Mouse (Mus musculus) monocyte, adult 5-6 weeks (primary cell): ENCODE data around the gene Exoc4. TPM values are rescaled to one million over a fixed set of nuclear protein-coding genes. Genes with fewer than 3 reads are reported as not detected.
A peak's percentile ranks its signal among the peaks of the same experiment; 100 is the strongest.

Source experiments
- ATAC-seq: fragments of 153-309, 156-312 bp; replicated peaks from 2 replicates; pipeline ENCODE4 v1.8.0; 2017; ENCODE audit warnings: mild to moderate bottlenecking; ENCODE audit not compliant: low TSS enrichment, insufficient number of reproducible peaks, severe bottlenecking, poor library complexity, low FRiP score
- total RNA-seq: library from RNA; stranded (forward); fragments of 200-1000, 200-491, 200-594 nt; gene quantifications from 3 replicates; pipeline ENCODE4 v1.2.3, GENCODE M21; 2017

Exoc4 gene
- total RNA-seq, result 47.5 to 106 TPM (median 61.5 TPM) in 3 replicates

DNA sequence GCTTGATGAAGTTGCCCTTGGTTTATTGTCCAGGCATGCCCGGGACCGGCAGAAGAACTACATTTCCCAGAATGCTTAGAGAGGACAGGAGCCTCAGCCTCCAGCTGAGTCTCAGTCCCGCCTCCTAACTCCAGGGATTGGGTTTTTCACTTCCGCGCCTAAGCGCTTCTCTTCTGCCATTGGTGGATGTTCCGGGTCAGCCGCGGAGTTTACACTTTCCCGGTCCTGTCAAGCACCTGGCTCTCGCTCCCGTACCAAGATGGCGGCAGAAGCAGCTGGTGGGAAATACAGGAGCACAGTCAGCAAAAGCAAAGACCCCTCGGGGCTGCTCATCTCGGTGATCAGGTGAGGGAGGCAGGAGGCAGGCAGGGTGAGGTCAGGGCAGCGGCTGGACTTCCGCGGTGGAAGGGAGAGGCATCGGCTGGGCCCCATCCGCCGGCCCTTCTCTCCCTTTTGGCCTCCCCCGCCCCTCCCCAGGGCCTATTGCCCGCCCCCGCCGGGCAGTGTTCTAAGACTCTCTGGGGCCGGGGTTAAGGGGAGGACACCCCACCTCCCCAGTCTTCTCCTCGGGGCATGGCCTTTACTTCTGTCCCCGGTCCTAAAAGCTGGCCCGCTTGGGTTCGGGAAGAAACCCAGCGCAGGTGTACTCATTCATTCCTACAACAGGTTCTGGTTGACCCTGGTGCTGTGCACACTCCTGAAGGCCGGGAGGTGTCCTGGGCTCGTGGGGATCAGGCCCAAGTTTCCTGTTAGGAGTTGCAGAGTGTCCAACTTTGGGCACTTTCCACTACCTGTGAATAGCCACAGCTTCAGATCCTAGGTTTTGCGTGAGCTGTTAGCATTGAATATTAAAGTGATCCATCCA is at the start of gene Exoc4:
Exoc4 (plus strand) TSS at position 192 of the 865 bp plus-strand sequence.
- peak; percentile 100 for ATAC-seq

DNA sequence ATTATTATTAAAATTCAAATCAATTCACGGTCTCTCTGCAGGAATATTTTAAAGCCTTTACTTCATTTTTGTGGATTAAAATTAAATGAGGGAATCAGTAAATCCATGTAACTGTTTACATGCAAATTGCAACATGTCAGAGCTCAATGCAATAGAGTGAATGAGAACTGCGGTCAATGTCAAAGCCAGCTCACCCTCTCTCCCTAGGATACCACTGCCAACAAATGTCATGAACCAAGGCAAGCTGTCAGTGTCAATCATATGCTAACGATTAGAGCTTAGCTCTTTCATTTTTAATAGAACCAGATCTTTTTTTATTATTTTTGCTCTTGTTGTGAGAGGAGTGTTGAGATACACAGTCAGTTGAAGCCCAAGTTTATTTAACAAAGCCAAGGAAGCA is 30.1 kb upstream of the Exoc4 start:
- no peak for ATAC-seq

DNA sequence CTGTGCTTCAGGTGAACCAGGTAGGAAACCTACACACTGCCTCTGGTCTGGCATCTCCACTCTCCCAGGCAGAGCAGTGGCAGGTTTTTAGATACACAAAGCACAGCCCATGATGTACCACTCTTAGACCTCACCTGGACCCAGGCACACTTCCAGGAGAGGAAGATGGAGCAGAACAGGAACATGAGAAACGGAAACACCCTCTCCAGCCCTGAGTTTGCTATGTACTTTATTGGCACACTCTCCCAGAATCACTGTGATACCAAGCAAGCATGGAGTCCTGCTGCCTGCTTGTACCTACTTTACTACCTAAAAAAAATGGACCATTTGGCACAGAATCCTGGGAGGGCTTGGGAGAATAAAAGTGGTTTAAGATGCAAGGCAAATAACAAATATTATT is 22.2 kb upstream of the Exoc4 start:
- ATAC-seq, result no peak

DNA sequence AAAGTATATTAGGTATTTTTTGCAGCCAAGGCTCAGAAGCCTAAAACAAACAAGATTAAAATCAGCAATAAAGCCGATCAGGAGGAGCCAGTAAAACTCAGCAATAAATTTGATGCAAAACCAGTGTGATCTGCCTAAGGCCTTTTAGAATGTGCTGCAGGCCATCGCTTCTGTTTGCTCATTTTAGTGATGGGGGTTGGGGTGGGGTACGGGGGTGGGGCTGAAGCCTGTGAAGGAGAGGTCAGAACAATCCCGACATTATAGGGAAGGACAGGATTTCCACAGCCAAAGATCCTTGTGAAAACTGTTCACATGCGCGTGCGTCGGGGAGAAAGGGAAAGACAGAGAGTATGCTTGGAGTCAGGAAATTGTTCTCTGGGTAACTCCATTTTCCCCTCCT is 21.5 kb upstream of the Exoc4 start:
- no peak for ATAC-seq

DNA sequence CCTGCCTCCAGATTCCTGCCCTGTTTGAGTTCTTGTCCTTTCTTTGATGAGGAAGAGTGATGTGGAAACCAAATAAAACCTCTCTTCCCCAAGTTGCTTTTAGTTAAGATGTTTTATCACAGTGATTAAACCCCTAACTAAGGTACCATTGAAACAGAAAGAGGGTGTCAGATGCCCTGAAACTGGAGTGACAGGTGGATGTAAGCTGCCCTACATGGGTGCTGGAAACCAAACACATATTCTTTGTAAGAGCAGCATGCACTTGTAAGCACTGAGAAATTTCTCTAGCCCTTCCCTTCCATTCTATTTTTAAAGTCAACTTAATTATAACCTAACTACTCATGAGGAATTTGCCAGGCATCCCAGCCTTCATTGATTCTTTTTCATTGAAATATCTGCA is 7.6 kb upstream of the Exoc4 start:
- ATAC-seq, result no peak

DNA sequence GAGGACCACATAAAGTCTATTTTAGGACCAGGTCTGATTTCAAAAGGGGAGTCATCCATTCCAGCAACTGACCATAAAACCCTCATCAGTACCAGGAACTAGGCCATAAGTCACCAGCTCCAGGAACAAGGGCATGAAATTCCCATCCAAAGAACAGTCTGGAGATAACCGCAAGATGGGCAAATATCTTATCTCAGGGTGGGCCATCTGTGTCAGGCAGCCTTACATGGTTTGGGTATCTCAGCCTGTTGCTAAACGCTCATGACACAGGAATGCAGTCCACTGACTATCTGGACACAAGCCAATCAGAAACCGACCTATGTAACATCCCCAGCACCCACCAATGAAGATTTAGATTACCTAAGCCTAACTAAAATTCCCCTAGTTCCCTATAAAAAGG is 4.3 kb upstream of the Exoc4 start:
- no peak for ATAC-seq

DNA sequence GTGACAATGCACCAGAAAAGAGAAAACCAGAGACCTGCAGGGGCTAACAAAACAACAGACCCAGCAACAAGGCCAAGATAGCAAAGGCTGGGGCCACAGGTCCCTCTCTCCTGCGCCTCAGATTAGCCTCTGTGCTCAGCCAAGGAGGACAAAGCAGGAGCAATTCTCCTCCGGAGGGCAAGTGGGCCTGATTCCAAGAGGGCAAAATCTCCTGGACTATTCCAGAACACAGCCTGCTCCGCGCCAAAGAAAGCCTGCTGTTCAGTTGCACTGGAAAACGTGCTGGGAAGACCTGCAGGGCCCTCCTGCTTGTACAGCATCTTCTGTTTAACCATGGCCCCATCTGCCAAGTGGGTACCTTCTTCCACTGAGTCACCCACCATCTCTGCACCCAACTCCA is 1.7 kb upstream of the Exoc4 start:
- no peak for ATAC-seq

DNA sequence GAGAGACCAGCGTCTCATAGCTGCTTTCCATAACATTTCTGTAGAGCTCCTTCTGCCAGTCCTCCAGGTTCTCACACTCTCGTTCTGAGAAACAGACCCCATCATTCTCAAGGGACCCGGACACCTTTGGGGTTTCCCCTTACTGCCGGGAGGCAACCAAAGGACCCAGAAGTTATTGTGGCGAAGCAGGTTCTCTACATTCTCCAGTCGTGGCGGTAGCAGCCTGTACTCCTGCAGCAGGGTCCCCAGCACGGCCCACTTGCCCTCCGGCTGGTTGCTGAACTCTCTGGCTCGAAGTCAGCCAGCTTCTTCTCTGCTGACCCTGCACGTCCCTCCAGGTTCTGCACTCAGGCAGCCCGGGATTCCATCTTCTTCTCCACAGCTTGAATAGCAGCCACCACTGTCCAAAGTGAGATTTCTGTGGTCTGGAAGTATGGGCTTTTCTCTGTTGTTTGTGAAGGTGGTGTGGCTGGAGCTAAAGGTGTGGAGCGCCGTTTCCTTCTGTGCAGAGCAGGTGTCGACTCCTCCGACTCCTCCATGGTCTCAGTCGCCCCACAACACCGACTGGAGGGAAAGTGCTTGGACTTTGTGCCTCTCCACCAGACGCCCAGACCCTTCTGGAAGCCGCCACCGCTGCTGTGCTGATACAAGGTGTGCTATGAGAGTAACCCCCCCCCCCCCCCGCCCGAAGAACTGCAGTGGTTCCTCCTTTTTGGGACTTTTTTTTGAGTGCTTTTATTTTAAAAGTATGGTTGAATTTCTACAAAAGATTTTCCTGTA is 1.1 kb upstream of the Exoc4 start:
- ATAC-seq, result no peak

DNA sequence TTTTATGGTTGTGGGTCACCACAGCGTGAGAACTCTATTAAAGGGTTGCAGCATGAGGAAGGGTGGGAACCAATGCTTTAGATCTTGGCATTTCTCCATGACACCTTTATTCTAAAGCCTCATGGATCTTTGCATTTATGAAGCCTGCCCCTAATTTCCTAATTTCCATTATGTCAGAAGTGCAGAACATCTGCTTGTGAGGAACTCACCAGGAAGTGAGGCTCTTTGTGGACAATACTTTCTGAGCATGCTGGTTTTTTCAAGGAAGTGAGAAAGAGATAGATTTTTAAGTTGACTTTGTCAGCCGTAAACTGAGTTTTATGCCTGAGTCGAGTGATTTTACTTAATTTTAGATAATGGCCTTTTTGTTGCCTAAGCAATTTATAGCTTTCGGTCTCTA is 7.8 kb downstream of the Exoc4 start:
- ATAC-seq, result no peak

DNA sequence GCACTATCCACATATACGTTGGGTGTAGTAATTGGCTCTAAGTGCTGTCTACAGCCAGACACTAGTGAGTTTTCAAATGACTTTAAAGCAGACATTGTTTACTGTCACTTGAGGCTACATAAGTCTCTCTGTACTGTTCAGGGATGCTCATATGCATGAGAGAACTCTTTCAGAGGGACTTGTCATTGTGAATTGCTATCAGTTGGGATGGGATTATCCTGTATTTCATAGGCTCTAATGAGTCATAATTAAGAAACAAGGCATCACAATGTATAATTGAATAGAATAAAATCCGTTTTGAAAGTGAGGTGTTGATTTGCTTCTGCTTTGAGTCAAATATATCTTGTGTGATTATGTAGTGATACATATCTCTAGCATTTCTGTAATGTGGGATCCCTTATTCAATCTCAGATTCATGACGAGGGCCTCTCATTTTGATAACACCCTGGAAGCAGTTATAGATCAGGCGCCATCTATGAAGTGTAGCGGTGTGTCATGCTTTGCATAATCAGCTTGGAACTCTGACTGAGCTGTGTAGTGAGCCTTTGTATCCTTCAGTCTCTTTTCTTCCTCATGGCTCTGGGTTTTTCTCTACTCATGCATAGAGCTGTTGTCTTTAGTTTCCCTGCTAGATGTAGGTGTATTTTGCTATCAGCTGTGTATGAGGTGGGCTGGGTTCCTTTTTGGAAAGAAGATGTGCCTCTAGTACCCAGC is 8.3 kb downstream of the Exoc4 start:
- no peak for ATAC-seq

DNA sequence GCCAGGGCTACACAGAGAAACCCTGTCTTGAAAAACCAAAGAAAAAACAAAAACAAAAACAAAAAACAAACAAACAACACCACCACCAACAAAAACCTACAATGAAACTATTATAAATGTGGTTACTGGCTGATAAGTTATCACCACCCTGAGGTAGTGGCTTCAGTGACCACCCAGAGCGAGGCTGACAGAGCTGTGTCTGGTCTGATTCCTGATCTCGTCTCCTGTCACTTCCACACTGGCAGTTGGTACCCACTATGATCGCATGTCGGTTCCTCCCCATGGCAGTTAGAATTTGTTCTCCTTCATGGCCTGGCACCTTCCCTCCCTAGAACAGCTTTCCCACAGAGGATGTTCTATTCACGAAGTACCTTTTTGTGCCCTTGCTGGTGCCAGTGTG is 11.0 kb downstream of the Exoc4 start:
- no peak for ATAC-seq

DNA sequence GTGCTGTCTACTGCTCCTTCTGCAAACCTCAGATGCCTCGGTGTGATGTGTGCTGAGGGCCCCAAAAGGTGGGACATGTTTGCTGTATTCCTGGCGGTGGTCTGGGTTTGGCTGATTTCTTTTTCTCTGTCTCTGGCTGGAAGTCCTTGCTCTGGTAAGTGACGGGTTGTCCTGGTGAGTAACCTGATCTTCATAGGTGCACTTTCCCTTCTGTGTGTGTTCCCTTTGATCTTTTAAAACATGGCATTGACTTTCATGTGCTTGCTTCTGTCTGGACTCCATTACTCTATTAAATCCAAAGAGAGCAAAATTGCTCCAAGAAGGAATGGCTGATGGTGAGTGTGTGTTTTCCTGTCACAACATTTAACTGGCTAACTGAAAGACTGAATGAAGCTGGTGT is 12.7 kb downstream of the Exoc4 start:
- ATAC-seq, result no peak

DNA sequence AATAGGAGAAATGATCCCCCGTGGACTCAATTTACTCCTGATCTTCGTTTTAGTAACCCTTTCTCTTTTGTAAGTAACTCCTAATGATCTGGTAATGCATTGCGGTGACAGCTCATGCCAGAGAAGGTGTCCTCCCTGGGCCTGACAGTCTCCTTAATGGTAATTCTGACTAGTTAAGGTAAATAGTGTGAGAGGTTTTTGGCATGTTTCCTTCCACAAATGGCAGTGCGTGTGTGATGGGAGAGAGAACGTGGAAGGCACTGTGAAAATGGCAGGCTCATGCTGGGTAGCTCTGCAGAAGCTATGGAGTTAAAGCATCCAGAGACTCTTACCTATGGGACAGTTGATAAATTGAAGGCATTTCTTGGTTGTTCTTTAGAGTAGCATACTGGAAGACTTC is 15.1 kb downstream of the Exoc4 start:
- no peak for ATAC-seq

DNA sequence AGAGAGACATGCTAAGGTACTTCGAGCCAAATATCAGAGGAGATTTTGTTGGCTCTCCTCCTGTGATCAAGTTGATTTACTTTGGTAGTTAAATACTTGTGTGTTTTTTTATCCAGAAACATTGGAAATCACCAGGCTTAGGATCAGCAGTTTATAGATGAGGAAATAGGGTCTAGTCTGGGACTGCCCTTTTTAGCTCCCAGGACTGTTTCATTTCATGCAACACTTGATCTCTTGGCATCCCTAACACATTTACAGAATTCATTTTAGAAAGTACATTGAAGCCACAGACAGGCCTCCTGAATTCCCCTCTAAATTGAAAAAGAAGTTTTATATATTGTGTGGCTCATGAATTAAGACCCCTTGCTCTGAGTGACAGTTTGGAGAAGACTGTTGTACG is 15.5 kb downstream of the Exoc4 start:
- no peak for ATAC-seq

DNA sequence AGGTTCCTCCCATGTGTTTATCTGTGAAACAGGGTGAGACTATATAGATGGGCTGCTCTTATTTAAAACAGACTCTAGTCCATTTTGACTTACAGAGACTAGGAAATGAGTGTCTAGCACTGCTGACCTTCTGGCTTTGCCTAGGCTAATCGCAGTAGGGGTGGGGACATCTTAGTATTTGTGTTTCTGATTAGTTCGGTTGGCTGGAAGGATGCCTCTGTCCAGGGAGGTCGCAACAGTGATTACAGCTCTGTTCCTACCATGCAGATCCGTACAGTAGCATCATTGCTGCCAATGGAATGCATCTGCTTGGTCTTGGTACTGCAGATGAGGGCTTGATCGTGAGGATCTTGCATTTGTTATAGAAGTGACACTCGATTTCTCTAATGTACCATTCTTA is 18.7 kb downstream of the Exoc4 start:
- no peak for ATAC-seq

DNA sequence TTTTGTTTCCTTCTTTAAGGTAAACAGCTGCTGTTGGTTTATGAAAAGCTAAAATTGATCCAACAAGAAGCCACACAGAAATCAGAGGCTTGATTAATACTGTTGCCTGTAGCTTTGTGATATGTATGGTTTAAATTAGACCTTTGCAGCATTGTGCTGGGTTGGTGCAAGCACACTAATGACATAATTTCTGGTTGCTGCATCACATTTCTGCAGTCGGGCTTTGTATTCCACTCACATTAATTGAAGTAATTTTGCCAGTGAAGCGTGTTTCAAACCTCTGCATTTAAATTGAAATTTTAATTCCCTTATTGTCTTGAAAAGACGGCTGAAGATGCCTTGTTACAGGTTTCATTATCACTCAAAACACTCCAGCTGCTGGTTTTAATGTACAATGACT is 34.6 kb downstream of the Exoc4 start:
- no peak for ATAC-seq

DNA sequence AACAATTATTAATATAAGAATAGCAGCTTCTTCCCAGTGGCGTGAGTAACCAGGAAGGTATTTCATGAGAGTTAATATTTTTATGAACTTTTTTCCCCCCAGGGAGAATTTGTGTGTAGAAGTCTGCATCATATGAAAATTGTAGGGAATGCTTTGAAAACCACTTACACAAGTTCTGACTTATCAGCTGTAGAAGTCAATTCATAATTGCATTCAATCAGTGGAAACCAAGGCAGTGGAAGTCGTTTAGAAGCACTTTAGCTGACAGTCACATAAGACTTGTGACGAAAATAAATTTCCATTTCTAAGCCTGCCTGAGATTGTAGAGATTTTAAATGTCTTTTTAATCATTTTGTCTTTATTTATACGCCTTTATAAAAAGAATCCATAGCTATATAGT is 35.1 kb downstream of the Exoc4 start:
- no peak for ATAC-seq

DNA sequence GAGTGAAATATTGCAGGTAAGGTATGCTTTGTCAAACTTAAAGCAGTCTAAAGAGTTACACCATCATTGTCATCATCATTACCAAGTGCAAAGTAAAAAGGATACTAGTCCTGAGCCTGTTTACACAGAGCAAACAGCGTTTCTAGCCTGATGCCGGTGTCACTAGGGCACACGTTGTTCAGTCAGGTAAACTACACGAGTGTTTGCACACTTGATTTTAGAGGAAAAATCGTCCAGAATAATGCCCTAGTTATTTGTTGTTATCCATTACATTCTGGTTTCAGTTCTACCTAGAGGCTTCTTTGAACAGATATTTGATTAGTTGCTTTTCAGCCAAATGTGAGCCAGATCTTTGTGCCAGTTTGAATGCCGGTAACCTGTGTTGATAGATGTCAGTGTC is 37.5 kb downstream of the Exoc4 start:
- ATAC-seq, result no peak

DNA sequence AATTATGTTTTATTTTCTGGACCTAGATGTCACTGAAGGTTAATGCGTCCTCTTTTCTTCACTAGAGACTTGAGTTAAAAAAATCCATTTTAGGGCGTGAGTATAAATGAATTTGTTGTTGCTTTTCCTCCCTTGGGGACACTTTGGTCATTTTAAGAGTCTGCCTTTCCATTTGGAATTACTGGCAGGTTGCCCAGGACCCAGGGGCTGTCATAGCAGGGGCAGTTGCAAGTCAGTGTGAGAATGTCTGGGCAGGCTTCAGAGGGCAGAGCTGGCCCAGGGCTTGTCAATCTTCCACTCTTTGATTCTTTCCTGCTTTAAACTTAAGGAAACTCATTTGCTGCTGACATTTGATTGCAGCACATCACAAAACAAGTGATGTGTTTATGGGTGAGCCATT is 45.7 kb downstream of the Exoc4 start:
- ATAC-seq, result no peak

DNA sequence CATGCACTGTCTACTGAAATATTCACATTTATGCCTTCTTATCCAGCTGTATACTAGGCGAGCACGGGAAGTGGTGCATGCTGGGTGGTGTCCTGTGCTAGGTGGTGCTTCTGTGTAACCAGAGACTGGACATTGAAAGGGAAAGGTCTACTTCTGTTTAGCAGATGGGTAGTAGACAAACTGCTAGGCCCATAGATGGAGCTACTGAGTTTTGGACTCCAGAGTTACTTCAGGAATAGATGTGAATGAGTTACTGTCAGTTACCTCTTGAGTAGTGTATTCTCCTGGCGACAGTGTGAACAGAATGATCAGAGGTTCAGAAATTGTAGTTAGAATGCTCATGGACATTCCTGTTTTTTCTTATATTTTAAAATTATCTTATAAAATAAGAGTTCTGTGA is 48.7 kb downstream of the Exoc4 start:
- no peak for ATAC-seq
